Mouse (Mus musculus) cerebellum, adult 2 months (tissue): Measurements from ENCODE around the gene Vsnl1.

ENCODE experiments used
- CTCF ChIP-seq: fragments of 200-500 bp; IDR thresholded peaks from 2 replicates; pipeline ENCODE4 v1.5.1; 2011; ENCODE audit warnings: low read depth, mild to moderate bottlenecking, control low read depth, low read length, moderate library complexity, borderline replicate concordance; ENCODE audit not compliant: insufficient read depth
- POLR2A ChIP-seq: fragments of 200-500 bp; IDR thresholded peaks from 2 replicates; pipeline ENCODE4 v1.6.1; 2011; ENCODE audit warnings: low read length, control low read depth, borderline replicate concordance; ENCODE audit not compliant: insufficient read depth

DNA sequence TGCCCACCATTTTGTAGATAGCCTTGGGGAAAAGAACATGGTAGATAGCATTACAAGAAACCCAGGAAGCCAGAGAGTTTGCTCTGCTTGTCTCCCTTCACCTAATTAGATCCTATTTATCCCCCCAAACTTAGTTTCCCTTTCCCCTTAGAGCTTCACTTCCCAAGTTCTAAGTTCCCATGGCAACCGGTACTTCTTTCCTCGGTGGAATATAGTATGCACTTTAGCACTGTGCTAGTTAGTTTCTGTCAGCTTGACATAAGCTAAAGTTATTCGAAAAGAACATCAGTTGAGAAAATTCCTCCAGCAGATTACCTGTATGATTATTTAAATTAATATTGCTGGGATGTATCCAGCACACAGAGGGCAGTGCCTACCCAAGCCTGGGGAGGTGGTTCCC, 109.9 kb downstream of the Vsnl1 start:
- no peak for TF ChIP-seq POLR2A
- no peak for TF ChIP-seq CTCF
